Mouse (Mus musculus): ENCODE measurements at regions not wholly inside any gene's neighbourhood (a gene's known extent, or its start where the extent isn't known, plus 50 kb on each side); places are given as distances from the start of the nearest gene placed in this dataset.

GRCm38 (mm10) chr4:105290847-105291475, 133.8 kb downstream of the Plpp3 start:
- TF ChIP-seq CTCF (IDR thresholded peaks at IDR 0.05; ENCODE audit: insufficient read depth, low read depth, low read length) (no peak), POLR2A (IDR thresholded peaks at IDR 0.05; ENCODE audit: insufficient read depth, low read depth, low read length) (no peak)

Measured in olfactory bulb, adult 2 months (tissue).